Mouse (Mus musculus): Measurements from ENCODE around the gene Myom1.

DNA sequence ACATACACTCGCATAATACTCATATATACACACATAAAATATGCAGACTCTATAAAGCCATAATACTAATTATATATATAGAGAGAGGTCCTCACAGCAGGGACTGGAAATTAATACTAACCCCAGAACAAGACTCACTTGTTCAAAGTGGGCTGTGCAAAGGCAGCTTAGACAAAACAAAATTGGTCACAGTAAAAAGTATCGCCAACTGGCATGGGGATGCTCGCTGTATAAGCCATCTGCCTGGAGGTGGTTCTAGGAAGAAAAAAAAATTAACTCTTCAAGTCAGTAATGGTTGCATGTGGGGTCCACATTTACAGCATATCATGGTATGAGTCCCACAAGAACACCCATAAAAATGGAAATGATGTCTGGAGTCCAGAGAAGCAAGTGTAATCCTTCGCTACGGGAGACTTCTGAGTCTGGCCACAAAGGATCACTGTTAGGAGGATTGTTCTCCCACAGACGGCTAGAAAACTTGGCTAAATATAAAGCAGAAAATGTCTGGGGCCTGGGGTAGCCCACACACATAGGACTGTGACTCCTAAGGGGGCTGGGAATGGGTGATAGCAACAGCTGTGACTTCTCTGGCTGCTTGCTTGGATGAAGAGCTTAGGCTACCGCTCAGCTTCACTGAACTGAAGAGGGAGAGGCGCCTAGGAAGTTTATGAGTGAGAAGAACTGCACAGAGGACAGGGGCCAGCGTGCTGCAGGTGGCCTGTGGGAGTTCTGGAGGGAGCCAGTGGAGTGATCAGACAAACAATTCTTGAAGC lies 127.2 kb downstream of the Myom1 start:
- TF ChIP-seq CTCF (IDR thresholded peaks at IDR 0.05) (no peak), EP300 (IDR thresholded peaks at IDR 0.05) (no peak)
